Mouse (Mus musculus): ENCODE measurements around the gene Itih2. TPM values are rescaled to one million over a fixed set of nuclear protein-coding genes. Genes with fewer than 3 reads are reported as not detected.

Itih2 gene
- polyA plus RNA-seq (2015; fragmentation: Illumina TruSeq; extraction: RNeasy Lipid Tissue Mini Kit (QIAGEN cat#74804); ENCODE audit: insufficient read depth, low read depth, low replicate concordance): 1.9 TPM

GRCm38 (mm10) chr2:10131296-10131695 lies at the start of gene Itih2:
TSS of gene Itih2 (minus strand) at chr2:10131396.

DNA sequence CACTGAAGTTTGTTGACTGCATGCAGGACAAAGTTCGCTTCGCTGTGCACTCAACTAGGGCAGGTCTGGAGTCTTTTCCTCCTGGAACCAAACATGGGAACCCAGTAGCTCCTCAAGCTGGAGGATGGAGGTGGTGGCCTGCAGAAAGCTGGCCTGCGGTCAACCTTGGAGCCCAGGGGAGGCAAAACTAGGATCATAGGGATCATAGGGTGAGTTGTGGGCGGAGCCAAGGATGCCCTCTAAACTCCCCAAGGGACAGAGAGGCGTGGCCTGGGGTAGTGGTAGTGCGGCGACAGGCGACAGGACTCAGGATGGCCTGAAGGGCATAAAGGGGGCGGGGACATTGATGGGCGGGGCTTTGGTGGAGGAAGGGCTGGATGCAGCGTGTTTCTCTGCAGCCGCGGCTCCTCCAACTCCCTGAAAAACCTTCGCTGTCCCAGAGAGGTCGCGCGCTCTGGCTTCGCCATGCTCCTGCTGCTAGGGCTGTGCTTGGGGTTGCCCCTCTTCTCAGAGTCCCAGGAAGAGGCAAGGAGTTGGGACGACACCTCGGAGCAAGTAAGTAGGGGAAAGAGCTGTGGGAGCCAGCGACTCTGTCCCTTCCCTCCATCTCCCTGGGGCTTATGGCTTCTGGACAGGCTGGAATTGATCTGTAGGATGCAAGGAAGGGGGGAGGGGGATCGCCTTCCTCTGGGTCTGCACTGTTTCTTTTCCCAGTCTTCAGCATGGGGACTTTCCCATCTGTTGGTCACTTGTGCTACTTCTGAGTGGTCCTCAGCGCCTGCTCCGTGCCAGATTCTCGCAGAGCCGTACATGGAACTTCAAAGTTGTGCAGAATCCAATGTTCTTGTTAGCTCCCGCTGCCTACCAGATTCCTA lies 22.2 kb upstream of the Itih2 start, which contains the start of gene Itih5:
Gene Itih5, plus strand, starts transcription at position 371 of the 875 bp plus-strand sequence.

DNA sequence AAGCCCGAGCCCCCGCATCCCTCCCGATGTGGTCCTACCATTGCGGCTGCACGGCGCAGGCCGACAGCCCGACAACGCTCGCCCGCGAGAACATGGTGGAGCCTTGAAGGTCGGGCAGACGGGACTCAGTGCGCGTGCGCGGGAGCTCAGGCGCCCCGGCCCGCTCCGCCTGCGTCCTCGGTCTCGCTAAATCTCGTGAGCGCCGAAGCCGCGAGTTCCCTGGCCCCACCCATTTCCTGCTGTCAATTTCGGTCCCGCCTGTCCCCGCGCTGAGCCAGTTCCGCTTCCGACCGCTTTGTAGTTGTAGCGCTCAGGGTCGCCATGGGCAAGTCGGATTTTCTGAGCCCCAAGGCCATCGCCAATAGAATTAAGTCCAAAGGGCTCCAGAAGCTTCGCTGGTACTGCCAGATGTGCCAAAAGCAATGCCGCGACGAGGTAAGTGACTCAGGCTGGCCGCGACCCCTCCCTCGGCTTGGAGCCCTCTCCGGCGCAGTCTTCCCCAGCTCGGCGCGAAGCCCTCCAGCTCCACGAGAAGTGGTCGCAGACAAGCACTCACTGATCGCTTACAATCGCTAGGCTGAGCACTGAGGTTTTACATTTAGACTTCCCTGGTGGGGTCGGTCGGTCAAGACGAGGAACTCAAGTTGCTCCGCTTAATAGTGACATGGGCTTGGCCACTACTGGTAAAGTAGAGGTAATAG lies 50.7 kb downstream of the Itih2 start, which contains the start of the genes Atp5c1 and Kin:
Gene Atp5c1, minus strand, starts transcription at position 201 of the 701 bp plus-strand sequence.
Gene Kin, plus strand, starts transcription at position 284 of the 701 bp plus-strand sequence.

GRCm38 (mm10) chr2:10048461-10048860 lies 82.7 kb downstream of the Itih2 start, which contains the start of gene Taf3:
TSS of gene Taf3 (minus strand) at chr2:10048596.

Other genes starting within 250 kb of the Itih2 start
- not detected for gene 9230102O04Rik, start 241.9 kb downstream of the Itih2 start, polyA plus RNA-seq (2015; fragmentation: Illumina TruSeq; extraction: RNeasy Lipid Tissue Mini Kit (QIAGEN cat#74804); ENCODE audit: insufficient read depth, low read depth, low replicate concordance)
- not detected for gene Gata3, start 241.4 kb downstream of the Itih2 start, polyA plus RNA-seq (2015; fragmentation: Illumina TruSeq; extraction: RNeasy Lipid Tissue Mini Kit (QIAGEN cat#74804); ENCODE audit: insufficient read depth, low read depth, low replicate concordance)
- gene Taf3, start 82.8 kb downstream of the Itih2 start, polyA plus RNA-seq (2015; fragmentation: Illumina TruSeq; extraction: RNeasy Lipid Tissue Mini Kit (QIAGEN cat#74804); ENCODE audit: insufficient read depth, low read depth, low replicate concordance): 2.5 TPM
- gene Atp5c1, start 50.9 kb downstream of the Itih2 start, polyA plus RNA-seq (2015; fragmentation: Illumina TruSeq; extraction: RNeasy Lipid Tissue Mini Kit (QIAGEN cat#74804); ENCODE audit: insufficient read depth, low read depth, low replicate concordance): 51.8 TPM
- gene Kin, start 50.8 kb downstream of the Itih2 start, polyA plus RNA-seq (2015; fragmentation: Illumina TruSeq; extraction: RNeasy Lipid Tissue Mini Kit (QIAGEN cat#74804); ENCODE audit: insufficient read depth, low read depth, low replicate concordance): 6.9 TPM
- 6.4 TPM for gene Itih5, start 22.2 kb upstream of the Itih2 start, polyA plus RNA-seq (2015; fragmentation: Illumina TruSeq; extraction: RNeasy Lipid Tissue Mini Kit (QIAGEN cat#74804); ENCODE audit: insufficient read depth, low read depth, low replicate concordance)
- not detected for gene Sfmbt2, start 239.1 kb upstream of the Itih2 start, polyA plus RNA-seq (2015; fragmentation: Illumina TruSeq; extraction: RNeasy Lipid Tissue Mini Kit (QIAGEN cat#74804); ENCODE audit: insufficient read depth, low read depth, low replicate concordance)

Data from pancreas, adult 10 weeks (tissue).